Mouse (Mus musculus) kidney, postnatal 25 days (tissue): ENCODE data around the gene Arhgdia.
"Not testable (repeated sequence)": the region's sequence is repeated elsewhere in the genome, so short reads cannot be mapped to it uniquely, and the experiment has no call there.

Experiments used
- DNase-seq, 2 experiments: peaks; one replicate each; pipeline ENCODE4 v3.0.0; 2021; ENCODE audit warnings: mixed read lengths in 2 of 2

The Arhgdia gene

GRCm38 (mm10) chr11:120578024-120578693 is 3.3 kb downstream of the Arhgdia start:
- DNase-seq = peak; percentile 62 to 82

- peak; percentile 59 to 82 for DNase-seq
These were observed 4.0 kb downstream of the Arhgdia start for GRCm38 (mm10) chr11:120577211-120578023.

- peak; percentile 76 to 92 for DNase-seq
These were observed 5.0 kb downstream of the Arhgdia start for GRCm38 (mm10) chr11:120576365-120576981.

GRCm38 (mm10) chr11:120575940-120576339 is 5.5 kb downstream of the Arhgdia start:
- DNase-seq = no peak

- DNase-seq = no peak
These were observed 6.4 kb downstream of the Arhgdia start for GRCm38 (mm10) chr11:120575046-120575445.

GRCm38 (mm10) chr11:120574278-120574600 is 7.2 kb downstream of the Arhgdia start:
- DNase-seq = no peak

- no peak for DNase-seq
These were observed 7.7 kb downstream of the Arhgdia start for GRCm38 (mm10) chr11:120573585-120574277.

GRCm38 (mm10) chr11:120572752-120573584 is 8.5 kb downstream of the Arhgdia start, which contains the start of gene P4hb:
Gene P4hb (minus strand): TSS chr11:120573253.
- peak; percentile 100 for DNase-seq

- no peak for DNase-seq
These were observed 9.0 kb downstream of the Arhgdia start for GRCm38 (mm10) chr11:120572417-120572751.

- DNase-seq = no peak
These were observed 9.5 kb downstream of the Arhgdia start for GRCm38 (mm10) chr11:120571754-120572416.

GRCm38 (mm10) chr11:120571122-120571521 is 10.3 kb downstream of the Arhgdia start:
- no peak for DNase-seq

GRCm38 (mm10) chr11:120568324-120568723 is 13.1 kb downstream of the Arhgdia start:
- DNase-seq = no peak

- DNase-seq = no peak
These were observed 16.3 kb downstream of the Arhgdia start for GRCm38 (mm10) chr11:120565114-120565513.

- DNase-seq = no peak
These were observed 18.5 kb downstream of the Arhgdia start for GRCm38 (mm10) chr11:120562949-120563348.

GRCm38 (mm10) chr11:120560952-120561728 is 20.3 kb downstream of the Arhgdia start:
- DNase-seq = no peak

GRCm38 (mm10) chr11:120558843-120559242 is 22.6 kb downstream of the Arhgdia start:
- DNase-seq = not testable (repeated sequence)

GRCm38 (mm10) chr11:120555260-120555659 is 26.2 kb downstream of the Arhgdia start:
- DNase-seq = no peak

- no peak for DNase-seq
These were observed 26.6 kb downstream of the Arhgdia start for GRCm38 (mm10) chr11:120554834-120555233.

GRCm38 (mm10) chr11:120552736-120553135 is 28.7 kb downstream of the Arhgdia start:
- no peak for DNase-seq

- no peak for DNase-seq
These were observed 30.5 kb downstream of the Arhgdia start, which contains the start of gene Ppp1r27 for GRCm38 (mm10) chr11:120550810-120551440. Gene Ppp1r27 (minus strand): TSS chr11:120551132.
